Mouse (Mus musculus) small intestine, adult 2 months (tissue): ENCODE data around the gene Ccdc88c.

Experiments
- CTCF ChIP-seq: fragments of 200-500 bp; IDR thresholded peaks from 2 replicates; pipeline ENCODE4 v1.5.1; 2012; ENCODE audit warnings: low read depth, mild to moderate bottlenecking, control low read depth, inconsistent platforms, low read length, moderate library complexity, mixed read lengths; ENCODE audit not compliant: insufficient replicate concordance, insufficient read length; ENCODE audit errors: extremely low read depth
- POLR2A ChIP-seq: fragments of 200-500 bp; IDR thresholded peaks from 2 replicates; pipeline ENCODE4 v1.6.1; 2012; ENCODE audit warnings: low read depth, mild to moderate bottlenecking, control low read depth, inconsistent platforms, low read length, moderate library complexity

GRCm38 (mm10) chr12:100925644-100926619 lies 102.9 kb downstream of the Ccdc88c start:
- TF ChIP-seq CTCF (no peak; the same call in 1 of the 2 replicates), POLR2A (no peak)
